Mouse (Mus musculus) lung, adult 2 months (tissue): Measurements from ENCODE around the gene Nudt8.
A peak's percentile ranks its signal among the peaks of the same experiment; 100 is the strongest.

ENCODE experiments used
- CTCF ChIP-seq: fragments of 200-500 bp; IDR thresholded peaks from 2 replicates; pipeline ENCODE4 v1.5.1; 2011; ENCODE audit warnings: mild to moderate bottlenecking, low read length, control low read depth; ENCODE audit not compliant: insufficient read depth
- POLR2A ChIP-seq: fragments of 200-500 bp; IDR thresholded peaks from 2 replicates; pipeline ENCODE4 v1.6.1; 2011; ENCODE audit warnings: low read depth, mild to moderate bottlenecking, control low read depth, low read length, borderline replicate concordance; ENCODE audit errors: extremely low read depth

DNA sequence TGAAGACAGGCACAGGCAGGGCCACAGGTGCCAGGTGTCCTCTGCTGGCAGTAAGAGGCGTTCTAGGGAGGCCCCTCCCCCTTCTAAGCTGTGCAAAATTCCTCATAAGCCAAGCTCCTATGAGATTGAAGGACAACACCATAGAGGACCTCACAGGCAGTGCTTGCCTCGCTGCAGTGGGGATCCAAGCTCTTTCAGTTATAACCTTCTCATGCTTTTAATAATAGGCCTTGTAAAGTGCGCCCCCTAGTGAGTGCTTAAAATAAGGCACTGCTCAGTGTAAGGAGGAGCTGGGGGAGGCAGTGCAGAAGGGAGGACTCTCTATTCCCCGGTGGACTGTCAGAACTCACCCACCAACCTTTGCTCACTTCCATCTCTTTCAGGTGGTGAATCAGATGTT, 20.1 kb upstream of the Nudt8 start:
- TF ChIP-seq CTCF: peak; percentile 64
- no peak for TF ChIP-seq POLR2A
